13 mouse cellular contexts compared by ENCODE assay signal in genomic region chr16:29459331-29459730, GRCm38 (mm10).
DNase-seq lines count a peak whose midpoint lies in the region.
"Had no signal": no experiment of that assay in that cellular context is flagged by ENCODE, and none has a peak within 500 bp of the region (broad histone marks: within the 10 kb centered on the region; RNA-seq: fewer than 3 reads in every experiment).

No protein-coding gene starts in this region.

- peak; percentile 14 for DNase-seq in embryo, embryonic 10.5 days (ENCODE audit: low spot score)
- DNase-seq in embryo, embryonic 9.5 days (ENCODE audit: extremely low spot score) = no peak
- DNase-seq in left cerebral cortex, postnatal 4 days = peak; percentile 6
- DNase-seq in left cerebral cortex, postnatal 25 days (ENCODE audit: low spot score in 2 of 2) = no peak
- DNase-seq in kidney, postnatal 14 days = peak; percentile 15
- peak; percentile 59 for DNase-seq in retina, postnatal 1 day
- no peak for DNase-seq in heart, postnatal 36 days
- no peak for DNase-seq in cerebellum, adult 18-20 months
- DNase-seq: adrenal gland, postnatal 14 days; cerebellum, adult 11 months; gastrocnemius, postnatal 25 days; heart, adult 18-20 months; lung, postnatal 36 days had no signal

- intact Hi-C loops in left cerebral cortex, postnatal 4 days (cut with DNase I) = loop anchor here (10.0 kb wide), 1 partner anchor 105 kb away; no protein-coding TSS in a partner anchor
- intact Hi-C loops in left cerebral cortex, postnatal 25 days (cut with DNase I) = loop anchor here (5.0 kb wide), 2 partner anchors 103 to 617 kb away; no protein-coding TSS in a partner anchor
- intact Hi-C loops in heart, postnatal 36 days (cut with DNase I) = no loop called here

Comparison
In these comparisons a context has a peak if more than half of its experiments do, and no peak if none do; other contexts are left out.
1. DNase-seq: peak in embryo, embryonic 10.5 days (single experiment), left cerebral cortex, postnatal 4 days (single experiment), kidney, postnatal 14 days (single experiment) and retina, postnatal 1 day (single experiment); none in embryo, embryonic 9.5 days (single experiment), left cerebral cortex, postnatal 25 days (0 of 2), heart, postnatal 36 days (0 of 2) and cerebellum, adult 18-20 months (0 of 2).